Mouse (Mus musculus): Measurements from ENCODE around the gene Arhgef2.

- TF ChIP-seq POLR2A (IDR thresholded peaks at IDR 0.05; ENCODE audit: insufficient read length, low read depth), result no peak
- no peak for TF ChIP-seq TCF3 (IDR thresholded peaks at IDR 0.05; ENCODE audit: insufficient read length, low read depth)
- TF ChIP-seq MYOD1 (IDR thresholded peaks at IDR 0.05; ENCODE audit: control insufficient read depth in 1 of 3, insufficient read length in 2 of 3, low read depth in 2 of 3), result no peak
- TF ChIP-seq POLR2AphosphoS2 (IDR thresholded peaks at IDR 0.05; ENCODE audit: insufficient read length, low read depth), result peak; percentile 26
- TF ChIP-seq MAX (IDR thresholded peaks at IDR 0.05; ENCODE audit: low read depth), result no peak
- TF ChIP-seq MYOG (IDR thresholded peaks at IDR 0.05; ENCODE audit: control insufficient read depth in 1 of 3, insufficient read depth in 1 of 3, insufficient read length in 2 of 3, low read depth in 2 of 3), result no peak
- no peak for TF ChIP-seq USF1 (IDR thresholded peaks at IDR 0.05; ENCODE audit: low read depth)
- TF ChIP-seq E2F4 (IDR thresholded peaks at IDR 0.05; ENCODE audit: insufficient read depth), result no peak
- TF ChIP-seq TCF12 (IDR thresholded peaks at IDR 0.05; ENCODE audit: insufficient read depth, poor library complexity, severe bottlenecking), result no peak
- TF ChIP-seq CEBPB (IDR thresholded peaks at IDR 0.05; ENCODE audit: insufficient read depth, poor library complexity, severe bottlenecking), result no peak
- no peak for TF ChIP-seq SRF (IDR thresholded peaks at IDR 0.05; ENCODE audit: control insufficient read depth, insufficient read length, low read depth)
- no peak for TF ChIP-seq REST (IDR thresholded peaks at IDR 0.05; ENCODE audit: insufficient read depth, insufficient read length)
Measured at GRCm38 (mm10) chr3:88653516-88654370, 48.0 kb downstream of the Arhgef2 start.
